Comparison of ENCODE assay signal across 23 mouse cellular contexts in the genomic region with DNA sequence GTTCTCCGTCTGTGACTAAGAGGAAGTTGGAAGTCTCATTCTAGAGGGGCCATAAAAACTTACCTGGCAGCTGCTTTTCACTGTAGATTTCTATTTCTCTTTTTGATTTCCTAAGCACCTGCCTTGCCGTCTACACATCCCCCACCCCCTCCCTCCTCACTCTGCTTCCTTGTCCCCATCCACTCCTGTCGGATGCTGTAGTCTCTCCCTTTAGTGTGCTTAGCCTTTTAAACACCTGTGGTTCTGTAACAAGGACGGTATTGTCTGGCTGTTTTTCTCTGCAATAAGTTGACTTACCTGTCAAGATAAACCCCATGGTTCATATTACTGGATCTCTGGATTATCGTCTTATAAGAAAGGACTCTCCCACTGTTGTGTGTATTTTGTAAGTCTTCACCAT.
"Had no signal": no experiment of that assay in that cellular context is flagged by ENCODE, and none has a peak within 500 bp of the region (broad histone marks: within the 10 kb centered on the region; RNA-seq: fewer than 3 reads in every experiment).

No protein-coding gene starts in this region.

- H3K36me3 ChIP-seq: heart, embryonic 13.5 days; heart, embryonic 15.5 days; hindbrain, embryonic 13.5 days; hindbrain, embryonic 15.5 days; limb, embryonic 10.5 days; limb, embryonic 12.5 days; liver, embryonic 13.5 days; liver, embryonic 15.5 days had no signal

- H3K27ac ChIP-seq: heart, embryonic 13.5 days; heart, embryonic 15.5 days; hindbrain, embryonic 13.5 days; hindbrain, embryonic 15.5 days; hindbrain, postnatal 0 days; layer of hippocampus, adult 2 months; left cerebral cortex, adult 2 months; limb, embryonic 10.5 days; limb, embryonic 12.5 days; liver, embryonic 13.5 days; liver, embryonic 15.5 days had no signal

- H3K9ac ChIP-seq: heart, embryonic 13.5 days; heart, embryonic 15.5 days; hindbrain, embryonic 13.5 days; hindbrain, embryonic 15.5 days; limb, embryonic 12.5 days; liver, embryonic 13.5 days; liver, embryonic 15.5 days; liver, postnatal 0 days had no signal

- ATAC-seq: hindbrain, postnatal 0 days; liver, postnatal 0 days had no signal

- DNase-seq: gastrocnemius, postnatal 14 days; gastrocnemius, postnatal 36 days; heart, postnatal 14 days; heart, postnatal 36 days; kidney, adult 18-20 months; kidney, adult 8-10 months; kidney, postnatal 10 days; kidney, postnatal 25 days; kidney, postnatal 4 days had no signal

- H3K27me3 ChIP-seq: heart, embryonic 15.5 days; hindbrain, embryonic 13.5 days; hindbrain, embryonic 15.5 days; limb, embryonic 12.5 days; liver, embryonic 13.5 days; liver, embryonic 15.5 days had no signal

- H3K9me3 ChIP-seq: heart, embryonic 13.5 days; heart, embryonic 15.5 days; hindbrain, embryonic 13.5 days; hindbrain, embryonic 15.5 days; limb, embryonic 10.5 days; limb, embryonic 12.5 days; liver, embryonic 13.5 days; liver, embryonic 15.5 days had no signal

- H3K4me3 ChIP-seq: heart, embryonic 13.5 days; heart, embryonic 15.5 days; hindbrain, embryonic 13.5 days; hindbrain, embryonic 15.5 days; layer of hippocampus, adult 2 months; left cerebral cortex, adult 2 months; limb, embryonic 10.5 days; limb, embryonic 12.5 days; liver, embryonic 13.5 days; liver, embryonic 15.5 days had no signal

- H3K4me2 ChIP-seq: heart, embryonic 11.5 days; heart, embryonic 13.5 days; heart, embryonic 15.5 days; hindbrain, embryonic 13.5 days; hindbrain, embryonic 15.5 days; limb, embryonic 12.5 days; liver, embryonic 11.5 days; liver, embryonic 13.5 days; liver, embryonic 15.5 days had no signal
